ENCODE assay signal across 8 mouse cellular contexts in the genomic region with DNA sequence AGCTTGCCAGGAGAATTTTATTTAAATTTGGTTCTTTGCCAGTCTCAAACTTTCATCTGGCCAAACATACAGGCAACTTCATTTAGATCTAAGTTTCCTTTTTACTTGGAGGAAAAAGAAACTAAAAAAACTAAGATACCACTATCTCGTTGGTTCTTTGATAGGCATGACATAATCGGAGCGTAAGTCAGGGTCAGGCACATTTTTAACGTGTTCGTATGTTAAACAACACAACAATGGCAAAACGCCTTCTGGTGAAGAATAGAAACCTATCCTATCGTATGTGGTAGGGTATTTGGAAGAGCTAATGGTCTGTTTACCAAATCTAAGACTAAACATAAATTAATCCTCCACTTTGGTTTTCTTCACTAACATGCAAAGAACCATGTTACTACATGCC. TPM values are rescaled to one million over a fixed set of nuclear protein-coding genes. Genes with fewer than 3 reads are reported as not detected.
A peak's percentile ranks its signal among the peaks of the same experiment; 100 is the strongest.
DNase-seq lines count a peak whose midpoint lies in the region; ATAC-seq and TF ChIP-seq lines count a peak whose summit lies in the region.

No protein-coding gene starts in this region.

- 10% methylated on average over 7 of the region's 7 CpGs for WGBS in kidney, postnatal 0 days
- WGBS in hindbrain, embryonic 13.5 days, result 24% methylated on average over 7 of the region's 7 CpGs
- 16% methylated on average over 7 of the region's 7 CpGs for WGBS in midbrain, postnatal 0 days

- no peak overlapping the region for H3K27ac ChIP-seq in kidney, postnatal 0 days
- no peak overlapping the region for H3K27ac ChIP-seq in hindbrain, embryonic 13.5 days
- H3K27ac ChIP-seq in midbrain, postnatal 0 days (ENCODE audit: low read depth, low read length), result no peak overlapping the region

- H3K27me3 ChIP-seq in kidney, postnatal 0 days (ENCODE audit: insufficient read depth, low read length), result no peaks in the 10 kb centered on the region
- H3K27me3 ChIP-seq in hindbrain, embryonic 13.5 days, result no peaks in the 10 kb centered on the region
- no peaks in the 10 kb centered on the region for H3K27me3 ChIP-seq in midbrain, postnatal 0 days (ENCODE audit: insufficient read depth, low read length)

- ATAC-seq in kidney, postnatal 0 days (replicated peaks; ENCODE audit: low FRiP score, low read depth), result no peak
- no peak for ATAC-seq in hindbrain, embryonic 13.5 days (ENCODE audit: low FRiP score)
- ATAC-seq in midbrain, postnatal 0 days (ENCODE audit: low FRiP score), result no peak

- peak overlapping the region; percentile 89 for H3K9ac ChIP-seq in kidney, postnatal 0 days (ENCODE audit: low read depth, low read length)
- H3K9ac ChIP-seq in hindbrain, embryonic 13.5 days, result peak overlapping the region; percentile 83
- peak overlapping the region; percentile 68 for H3K9ac ChIP-seq in midbrain, postnatal 0 days (replicated peaks; ENCODE audit: low read length, poor library complexity, severe bottlenecking)

- peak overlapping the region; percentile 86 for H3K4me3 ChIP-seq in kidney, postnatal 0 days (replicated peaks; ENCODE audit: low read depth, low read length)
- peak overlapping the region; percentile 66 for H3K4me3 ChIP-seq in hindbrain, embryonic 13.5 days
- H3K4me3 ChIP-seq in midbrain, postnatal 0 days (ENCODE audit: low read depth, low read length), result peak overlapping the region; percentile 86

- H3K9me3 ChIP-seq in kidney, postnatal 0 days (replicated peaks; ENCODE audit: low read length), result no peaks in the 10 kb centered on the region
- no peaks in the 10 kb centered on the region for H3K9me3 ChIP-seq in hindbrain, embryonic 13.5 days
- H3K9me3 ChIP-seq in midbrain, postnatal 0 days (ENCODE audit: low read length), result no peaks in the 10 kb centered on the region

- no peaks in the 10 kb centered on the region for H3K36me3 ChIP-seq in kidney, postnatal 0 days (ENCODE audit: insufficient read depth, low read length)
- no peaks in the 10 kb centered on the region for H3K36me3 ChIP-seq in hindbrain, embryonic 13.5 days
- no peaks in the 10 kb centered on the region for H3K36me3 ChIP-seq in midbrain, postnatal 0 days (ENCODE audit: insufficient read depth, low read length)

- TF ChIP-seq CTCF in kidney, postnatal 0 days (IDR thresholded peaks at IDR 0.05; ENCODE audit: low read depth), result no peak
- no peak for TF ChIP-seq CTCF in midbrain, postnatal 0 days (IDR thresholded peaks at IDR 0.05)

- peaks cover 6% of the 10 kb centered on the region; the same call in 1 of the 2 replicates for H3K4me1 ChIP-seq in kidney, postnatal 0 days (replicated peaks; ENCODE audit: insufficient read depth, low read length)
- H3K4me1 ChIP-seq in hindbrain, embryonic 13.5 days (replicated peaks), result peaks cover 17% of the 10 kb centered on the region
- H3K4me1 ChIP-seq in midbrain, postnatal 0 days (ENCODE audit: insufficient read depth, low read length), result peaks cover 5% of the 10 kb centered on the region; the same call in 1 of the 2 replicates

- peak overlapping the region; percentile 85 for H3K4me2 ChIP-seq in kidney, postnatal 0 days (ENCODE audit: low read length)
- peak overlapping the region; percentile 88 for H3K4me2 ChIP-seq in hindbrain, embryonic 13.5 days
- H3K4me2 ChIP-seq in midbrain, postnatal 0 days (ENCODE audit: low read depth, low read length, poor library complexity, severe bottlenecking), result peak overlapping the region; percentile 49

- peak; percentile 11 for DNase-seq in kidney, postnatal 0 days (ENCODE audit: low spot score)
- DNase-seq in kidney, postnatal 14 days, result no peak
- peak; percentile 14 for DNase-seq in adipocyte (ENCODE audit: low spot score)
- DNase-seq in midbrain, postnatal 0 days (ENCODE audit: low spot score), result no peak
- DNase-seq in gastrocnemius, adult 18-20 months (ENCODE audit: low spot score), result no peak
- DNase-seq in layer of hippocampus, adult 8-10 months (ENCODE audit: low spot score in 2 of 2), result no peak
- no peak for DNase-seq in right cerebral cortex, postnatal 36 days (ENCODE audit: low spot score in 2 of 2)

RNA-seq across cellular contexts. Expression of a gene that starts 0.6 kb away (rescaled TPM):
- polyA plus RNA-seq in kidney, postnatal 0 days (2015; fragmentation: Nextera tagmentation; extraction: Ambion mirVana), result 7.9 and 8.4 TPM in 2 replicates
- polyA plus RNA-seq in hindbrain, embryonic 13.5 days (2015; fragmentation: Nextera tagmentation; extraction: Ambion mirVana), result 8.2 and 8.3 TPM in 2 replicates
- total RNA-seq in midbrain, postnatal 0 days (2014; rRNA removed), result 2.5 and 2.7 TPM in 2 replicates
- polyA plus RNA-seq in midbrain, postnatal 0 days (2015; fragmentation: Nextera tagmentation; extraction: Ambion mirVana), result 4.2 and 4.3 TPM in 2 replicates
- total RNA-seq in gastrocnemius, adult 18-20 months (2021), result 1 to 10 TPM; 4.0 to 5.0 TPM
- total RNA-seq in layer of hippocampus, adult 8-10 months (2022), result 1 to 10 TPM; 4.3 to 7.1 (median 5.6) TPM

RNA-seq across cellular contexts. Expression of a gene that starts 0.7 kb away (rescaled TPM):
- polyA plus RNA-seq in kidney, postnatal 0 days (2015; fragmentation: Nextera tagmentation; extraction: Ambion mirVana), result 57.2 and 60.7 TPM in 2 replicates
- polyA plus RNA-seq in hindbrain, embryonic 13.5 days (2015; fragmentation: Nextera tagmentation; extraction: Ambion mirVana), result 27.8 and 32.4 TPM in 2 replicates
- 12.3 and 26.5 TPM in 2 replicates for total RNA-seq in midbrain, postnatal 0 days (2014; rRNA removed)
- polyA plus RNA-seq in midbrain, postnatal 0 days (2015; fragmentation: Nextera tagmentation; extraction: Ambion mirVana), result 15.1 and 15.3 TPM in 2 replicates
- total RNA-seq in gastrocnemius, adult 18-20 months (2021), result 10 to 100 TPM; 22.5 to 23.6 TPM
- total RNA-seq in layer of hippocampus, adult 8-10 months (2022), result 10 to 100 TPM; 23.0 to 26.7 (median 26.1) TPM

RNA-seq across cellular contexts. Expression of a gene that starts 44.9 kb away (rescaled TPM):
- 0.33 and 0.41 TPM in 2 replicates for polyA plus RNA-seq in kidney, postnatal 0 days (2015; fragmentation: Nextera tagmentation; extraction: Ambion mirVana)
- polyA plus RNA-seq in hindbrain, embryonic 13.5 days (2015; fragmentation: Nextera tagmentation; extraction: Ambion mirVana), result 0.31 and 0.54 TPM in 2 replicates
- 0.05 TPM in 1 of 2 replicates, not detected in the other for total RNA-seq in midbrain, postnatal 0 days (2014; rRNA removed)
- 0.05 and 0.06 TPM in 2 replicates for polyA plus RNA-seq in midbrain, postnatal 0 days (2015; fragmentation: Nextera tagmentation; extraction: Ambion mirVana)
- total RNA-seq in gastrocnemius, adult 18-20 months (2021), result under 1 TPM; 0.25 to 0.45 TPM
- total RNA-seq in layer of hippocampus, adult 8-10 months (2022), result under 1 TPM; 0.45 to 0.95 (median 0.70) TPM

Comparison
In these comparisons a context has a peak if more than half of its experiments do, and no peak if none do; other contexts are left out.
1. DNase-seq: peak in kidney, postnatal 0 days (single experiment) and adipocyte (single experiment); none in kidney, postnatal 14 days (single experiment), midbrain, postnatal 0 days (single experiment), gastrocnemius, adult 18-20 months (single experiment), layer of hippocampus, adult 8-10 months (0 of 2) and right cerebral cortex, postnatal 36 days (0 of 2).
2. Peak in every context shown above with its lines, with median percentiles within 50 percentile points of each other: H3K4me2 ChIP-seq, H3K4me3 ChIP-seq and H3K9ac ChIP-seq.